Mouse (Mus musculus) macrophage (primary cell): Measurements from ENCODE around the gene Smg6. TPM values are rescaled to one million over a fixed set of nuclear protein-coding genes. Genes with fewer than 3 reads are reported as not detected.

Experiments used
- H3K27ac ChIP-seq: fragments of 350-480 bp; formaldehyde crosslinking; 2 replicates; pipeline ENCODE4 v1.9.0; 2021
- H3K36me3 ChIP-seq: fragments of 350-480 bp; formaldehyde crosslinking; 2 replicates; pipeline ENCODE4 v1.9.0; 2021; ENCODE audit errors: inconsistent target
- H3K4me3 ChIP-seq: fragments of 350-480 bp; formaldehyde crosslinking; 2 replicates; pipeline ENCODE4 v1.9.0; 2021; ENCODE audit errors: inconsistent target
- H3K79me2 ChIP-seq: fragments of 350-480 bp; formaldehyde crosslinking; 2 replicates; pipeline ENCODE4 v1.9.0; 2021; ENCODE audit errors: inconsistent target
- WGBS: methylation state at CpG from one replicate; pipeline ENCODE4 v1.1.7; 2026; ENCODE audit warnings: inconsistent platforms; ENCODE audit not compliant: missing documents; 5-methylcytosine and 5-hydroxymethylcytosine counted together
- polyA plus RNA-seq: library from polyadenylated mRNA; stranded (reverse); fragments of 250-400 nt; gene quantifications from 3 replicates; pipeline ENCODE4 v1.2.4, GENCODE M21; 2018; ENCODE audit warnings: inconsistent platforms

The Smg6 gene
- polyA plus RNA-seq, 1 experiment from 2014 or later: 19.0 TPM

GRCm38 (mm10) chr11:74961953-74962352 is 36.3 kb downstream of the Smg6 start:
- H3K79me2 ChIP-seq: no peaks in the 10 kb centered on the region
- no peak overlapping the region for H3K4me3 ChIP-seq
- no peak overlapping the region for H3K27ac ChIP-seq
- H3K36me3 ChIP-seq: no peaks in the 10 kb centered on the region

GRCm38 (mm10) chr11:74962846-74963407 is 37.3 kb downstream of the Smg6 start:
- H3K27ac ChIP-seq: no peak overlapping the region
- H3K36me3 ChIP-seq: no peaks in the 10 kb centered on the region
- H3K4me3 ChIP-seq: no peak overlapping the region
- WGBS: 66% methylated on average over 2 of the region's 2 CpGs
- no peaks in the 10 kb centered on the region for H3K79me2 ChIP-seq

- Histone ChIP-seq H3K79me2 (no peaks in the 10 kb centered on the region), H3K27ac (no peak overlapping the region)
- 92% methylated on average over 3 of the region's 3 CpGs for WGBS
Observed at GRCm38 (mm10) chr11:74965516-74965915, 39.9 kb downstream of the Smg6 start.

GRCm38 (mm10) chr11:74973290-74974157 is 47.9 kb downstream of the Smg6 start:
- H3K36me3 ChIP-seq: no peaks in the 10 kb centered on the region
- no peak overlapping the region for H3K27ac ChIP-seq
- no peaks in the 10 kb centered on the region for H3K79me2 ChIP-seq
- 95% methylated on average over 7 of the region's 7 CpGs for WGBS
- H3K4me3 ChIP-seq: no peak overlapping the region

More at GRCm38 (mm10) chr11:74965516-74965915, 39.9 kb downstream of the Smg6 start:
- Histone ChIP-seq H3K36me3 (no peaks in the 10 kb centered on the region), H3K4me3 (no peak overlapping the region)

- H3K79me2 ChIP-seq: no peaks in the 10 kb centered on the region
- no peaks in the 10 kb centered on the region for H3K36me3 ChIP-seq
- no peak overlapping the region for H3K4me3 ChIP-seq
- no peak overlapping the region for H3K27ac ChIP-seq
Observed at GRCm38 (mm10) chr11:74974615-74975014, 49.0 kb downstream of the Smg6 start.

- Histone ChIP-seq H3K36me3 (no peaks in the 10 kb centered on the region), H3K27ac (no peak overlapping the region), H3K4me3 (no peak overlapping the region), H3K79me2 (no peaks in the 10 kb centered on the region)
- WGBS: 92% methylated on average over 3 of the region's 3 CpGs
Observed at GRCm38 (mm10) chr11:74976835-74977687, 51.4 kb downstream of the Smg6 start.

- no peaks in the 10 kb centered on the region for H3K79me2 ChIP-seq
- no peak overlapping the region for H3K27ac ChIP-seq
- H3K36me3 ChIP-seq: no peaks in the 10 kb centered on the region
- no peak overlapping the region for H3K4me3 ChIP-seq
- WGBS: 64% methylated on average over 2 of the region's 2 CpGs
Observed at GRCm38 (mm10) chr11:74981464-74981863, 55.8 kb downstream of the Smg6 start.

GRCm38 (mm10) chr11:74982241-74982640 is 56.6 kb downstream of the Smg6 start:
- H3K4me3 ChIP-seq: no peak overlapping the region
- no peaks in the 10 kb centered on the region for H3K36me3 ChIP-seq
- H3K27ac ChIP-seq: no peak overlapping the region
- H3K79me2 ChIP-seq: no peaks in the 10 kb centered on the region

GRCm38 (mm10) chr11:74988162-74988561 is 62.5 kb downstream of the Smg6 start:
- no peaks in the 10 kb centered on the region for H3K79me2 ChIP-seq
- H3K36me3 ChIP-seq: peaks cover 9% of the 10 kb centered on the region; the same call in 1 of the 2 replicates
- H3K27ac ChIP-seq: no peak overlapping the region
- H3K4me3 ChIP-seq: no peak overlapping the region
- 39% methylated on average over 5 of the region's 5 CpGs for WGBS

- Histone ChIP-seq H3K27ac (no peak overlapping the region), H3K4me3 (no peak overlapping the region), H3K79me2 (no peaks in the 10 kb centered on the region), H3K36me3 (peaks cover 9% of the 10 kb centered on the region; the same call in 1 of the 2 replicates)
- WGBS: 73% methylated on average over 2 of the region's 2 CpGs
Observed at GRCm38 (mm10) chr11:74989047-74989446, 63.4 kb downstream of the Smg6 start.

- Histone ChIP-seq H3K79me2 (no peaks in the 10 kb centered on the region), H3K4me3 (no peak overlapping the region), H3K36me3 (peaks cover 9% of the 10 kb centered on the region; the same call in 1 of the 2 replicates), H3K27ac (no peak overlapping the region)
- 100% methylated on average over 5 of the region's 5 CpGs for WGBS
Observed at GRCm38 (mm10) chr11:74990501-74990900, 64.9 kb downstream of the Smg6 start.

- WGBS: 100% methylated on average over 1 of the region's 1 CpGs
- no peak overlapping the region for H3K4me3 ChIP-seq
- no peak overlapping the region for H3K27ac ChIP-seq
- H3K36me3 ChIP-seq: peaks cover 9% of the 10 kb centered on the region; the same call in 1 of the 2 replicates
- no peaks in the 10 kb centered on the region for H3K79me2 ChIP-seq
Observed at GRCm38 (mm10) chr11:74991290-74991689, 65.7 kb downstream of the Smg6 start.

- H3K36me3 ChIP-seq: peaks cover 9% of the 10 kb centered on the region; the same call in 1 of the 2 replicates
- 72% methylated on average over 9 of the region's 9 CpGs for WGBS
- H3K27ac ChIP-seq: no peak overlapping the region
- H3K79me2 ChIP-seq: no peaks in the 10 kb centered on the region
- H3K4me3 ChIP-seq: no peak overlapping the region
Observed at GRCm38 (mm10) chr11:74992427-74992987, 66.9 kb downstream of the Smg6 start.

- peaks cover 9% of the 10 kb centered on the region; the same call in 1 of the 2 replicates for H3K36me3 ChIP-seq
- 78% methylated on average over 1 of the region's 1 CpGs for WGBS
- H3K79me2 ChIP-seq: no peaks in the 10 kb centered on the region
- H3K27ac ChIP-seq: no peak overlapping the region
- H3K4me3 ChIP-seq: no peak overlapping the region
Observed at GRCm38 (mm10) chr11:74994141-74994540, 68.5 kb downstream of the Smg6 start.
